Mouse (Mus musculus) thymus, adult 2 months (tissue): ENCODE results near the gene Chst15. TPM values are rescaled to one million over a fixed set of nuclear protein-coding genes. Genes with fewer than 3 reads are reported as not detected.

ENCODE experiments used
- DNase-seq: peaks from one replicate; pipeline ENCODE4 v3.0.0; 2021
- H3K27ac ChIP-seq: fragments of 200-500 bp; 2 replicates; pipeline ENCODE4 v1.5.1; 2012; ENCODE audit warnings: low read length, control low read depth; ENCODE audit not compliant: control insufficient read depth, insufficient read depth
- H3K27me3 ChIP-seq: fragments of 200-500 bp; 2 replicates; pipeline ENCODE4 v1.6.1; 2012; ENCODE audit warnings: mild to moderate bottlenecking, low read length, moderate library complexity, mixed read lengths; ENCODE audit not compliant: control insufficient read depth, insufficient read depth
- H3K36me3 ChIP-seq: fragments of 200-500 bp; 2 replicates; pipeline ENCODE4 v1.6.1; 2012; ENCODE audit warnings: mild to moderate bottlenecking, low read length, moderate library complexity; ENCODE audit not compliant: control insufficient read depth, insufficient read depth
- H3K4me1 ChIP-seq: fragments of 200-500 bp; replicated peaks from 2 replicates; pipeline ENCODE4 v1.6.1; 2012; ENCODE audit warnings: low read length; ENCODE audit not compliant: control insufficient read depth, insufficient read depth
- H3K4me3 ChIP-seq: fragments of 200-500 bp; 2 replicates; pipeline ENCODE4 v1.5.1; 2012; ENCODE audit warnings: mild to moderate bottlenecking, low read length, control low read depth, moderate library complexity; ENCODE audit not compliant: control insufficient read depth, insufficient read depth
- CTCF ChIP-seq: fragments of 200-500 bp; IDR thresholded peaks from 2 replicates; pipeline ENCODE4 v1.5.1; 2012; ENCODE audit warnings: mild to moderate bottlenecking, control low read depth, low read length, moderate library complexity, borderline replicate concordance; ENCODE audit not compliant: control insufficient read depth, poor library complexity, insufficient read depth; ENCODE audit errors: extremely low read depth
- POLR2A ChIP-seq: fragments of 200-500 bp; IDR thresholded peaks from 2 replicates; pipeline ENCODE4 v1.6.1; 2012; ENCODE audit warnings: mild to moderate bottlenecking, low read length, control low read depth, moderate library complexity; ENCODE audit not compliant: control insufficient read depth, poor library complexity, insufficient read depth; ENCODE audit errors: extremely low read depth
- WGBS: fragments of 180-500 bp; shearing (Covaris S2); methylation state at CpG from one replicate; pipeline ENCODE4 v1.1.7; 2018; 5-methylcytosine and 5-hydroxymethylcytosine counted together
- polyA plus RNA-seq: library from polyadenylated mRNA; depleted of rRNA; stranded (reverse); fragments of >200 nt; gene quantifications from 2 replicates; pipeline ENCODE4 v1.2.3, GENCODE M21; 2012

Gene Chst15
- polyA plus RNA-seq, 1 experiment, result 7.4 TPM

DNA sequence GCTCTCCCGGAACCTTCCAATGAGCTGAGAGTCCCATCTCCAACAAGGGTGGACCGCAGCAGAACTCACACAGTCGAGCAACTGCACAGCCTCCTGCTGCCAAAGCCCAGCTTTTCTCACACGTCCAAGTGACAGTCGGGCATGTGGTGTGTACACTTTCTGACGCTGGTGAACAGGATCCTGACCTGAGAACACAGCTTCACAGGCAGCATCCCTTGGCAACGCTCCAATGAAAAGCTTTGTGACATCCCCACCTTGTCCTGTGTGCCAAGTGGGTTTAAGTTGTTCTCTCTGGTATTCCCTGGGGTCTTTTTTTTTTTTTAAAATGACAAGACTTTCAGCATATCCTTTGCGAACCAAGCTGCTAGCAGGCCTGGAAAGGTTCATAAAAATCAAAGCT, 80.2 kb downstream of the Chst15 start:
- Histone ChIP-seq H3K4me3 (no peak overlapping the region), H3K27ac (no peak overlapping the region), H3K27me3 (no peaks in the 10 kb centered on the region), H3K4me1 (no peaks in the 10 kb centered on the region), H3K36me3 (no peaks in the 10 kb centered on the region)
- no peak for DNase-seq
- 91% methylated on average over 8 of the region's 8 CpGs for WGBS
- TF ChIP-seq CTCF (no peak), POLR2A (no peak)

- DNase-seq, result no peak
- Histone ChIP-seq H3K4me3 (no peak overlapping the region), H3K4me1 (no peaks in the 10 kb centered on the region), H3K27me3 (no peaks in the 10 kb centered on the region), H3K36me3 (no peaks in the 10 kb centered on the region), H3K27ac (no peak overlapping the region)
- TF ChIP-seq POLR2A (no peak), CTCF (no peak)
- WGBS, result 92% methylated on average over 3 of the region's 3 CpGs
Observed at GRCm38 (mm10) chr7:132234250-132234649, 82.8 kb downstream of the Chst15 start.

- H3K27me3 ChIP-seq, result no peaks in the 10 kb centered on the region
- no peak overlapping the region for H3K27ac ChIP-seq
- H3K4me1 ChIP-seq, result no peaks in the 10 kb centered on the region
- 93% methylated on average over 4 of the region's 4 CpGs for WGBS
- no peaks in the 10 kb centered on the region for H3K36me3 ChIP-seq
- no peak for DNase-seq
- H3K4me3 ChIP-seq, result no peak overlapping the region
- no peak for TF ChIP-seq POLR2A
- TF ChIP-seq CTCF, result no peak
Observed at GRCm38 (mm10) chr7:132233732-132234131, 83.3 kb downstream of the Chst15 start.

GRCm38 (mm10) chr7:132232937-132233336, 84.1 kb downstream of the Chst15 start:
- 56% methylated on average over 2 of the region's 2 CpGs for WGBS
- H3K27ac ChIP-seq, result no peak overlapping the region; the same call in 1 of the 2 replicates
- no peaks in the 10 kb centered on the region for H3K4me1 ChIP-seq
- TF ChIP-seq POLR2A, result no peak
- no peak for TF ChIP-seq CTCF
- no peaks in the 10 kb centered on the region for H3K27me3 ChIP-seq
- H3K4me3 ChIP-seq, result no peak overlapping the region
- no peak for DNase-seq
- no peaks in the 10 kb centered on the region for H3K36me3 ChIP-seq

- WGBS, result 80% methylated on average over 3 of the region's 3 CpGs
- DNase-seq, result no peak
- no peak for TF ChIP-seq POLR2A
- TF ChIP-seq CTCF, result no peak
Observed at GRCm38 (mm10) chr7:132231476-132231875, 85.6 kb downstream of the Chst15 start.

GRCm38 (mm10) chr7:132230961-132231360, 86.1 kb downstream of the Chst15 start:
- Histone ChIP-seq H3K27me3 (no peaks in the 10 kb centered on the region), H3K27ac (no peak overlapping the region), H3K36me3 (no peaks in the 10 kb centered on the region), H3K4me1 (no peaks in the 10 kb centered on the region), H3K4me3 (no peak overlapping the region)
- 97% methylated on average over 3 of the region's 3 CpGs for WGBS
- no peak for TF ChIP-seq CTCF
- TF ChIP-seq POLR2A, result no peak
- DNase-seq, result no peak

More at GRCm38 (mm10) chr7:132231476-132231875, 85.6 kb downstream of the Chst15 start:
- Histone ChIP-seq H3K36me3 (no peaks in the 10 kb centered on the region), H3K27me3 (no peaks in the 10 kb centered on the region), H3K4me1 (no peaks in the 10 kb centered on the region), H3K27ac (no peak overlapping the region), H3K4me3 (no peak overlapping the region)

DNA sequence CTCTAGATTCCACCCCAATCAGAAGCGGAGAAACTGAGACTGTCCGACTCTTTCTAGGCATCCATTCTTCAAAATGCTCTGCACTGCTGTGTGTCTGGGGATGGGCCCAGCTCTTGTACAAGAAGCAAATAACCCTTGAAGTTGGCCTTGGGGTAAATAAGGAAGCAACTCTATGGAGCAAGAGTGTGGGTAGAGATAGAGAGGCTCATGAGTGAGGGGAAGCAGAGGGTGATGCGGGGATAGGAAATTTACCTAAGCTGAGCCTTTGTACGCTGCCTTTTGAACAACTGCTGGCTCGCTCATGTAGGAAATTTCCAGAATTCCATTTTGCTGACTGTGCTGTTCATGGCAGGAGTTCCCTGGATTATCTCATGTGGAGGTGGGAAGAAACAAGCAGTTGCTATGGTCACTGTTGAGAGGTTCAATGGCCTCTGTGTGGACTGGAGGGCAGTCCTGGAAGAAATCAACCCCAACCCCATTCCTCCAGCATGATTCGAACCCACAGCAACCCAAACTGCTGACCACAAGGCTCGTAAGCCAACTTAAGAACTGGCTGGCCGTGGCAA, 89.9 kb downstream of the Chst15 start:
- no peaks in the 10 kb centered on the region for H3K4me1 ChIP-seq
- no peak overlapping the region for H3K4me3 ChIP-seq
- no peak for DNase-seq
- 87% methylated on average over 8 of the region's 8 CpGs for WGBS
- H3K27me3 ChIP-seq, result no peaks in the 10 kb centered on the region
- TF ChIP-seq CTCF, result no peak
- TF ChIP-seq POLR2A, result no peak
- no peaks in the 10 kb centered on the region for H3K36me3 ChIP-seq
- no peak overlapping the region for H3K27ac ChIP-seq
